Mouse (Mus musculus): ENCODE measurements around the gene Serpine1. TPM values are rescaled to one million over a fixed set of nuclear protein-coding genes. Genes with fewer than 3 reads are reported as not detected.

Gene Serpine1
- total and polyA plus RNA-seq, 2 experiments: 0.32 to 0.83 TPM

DNA sequence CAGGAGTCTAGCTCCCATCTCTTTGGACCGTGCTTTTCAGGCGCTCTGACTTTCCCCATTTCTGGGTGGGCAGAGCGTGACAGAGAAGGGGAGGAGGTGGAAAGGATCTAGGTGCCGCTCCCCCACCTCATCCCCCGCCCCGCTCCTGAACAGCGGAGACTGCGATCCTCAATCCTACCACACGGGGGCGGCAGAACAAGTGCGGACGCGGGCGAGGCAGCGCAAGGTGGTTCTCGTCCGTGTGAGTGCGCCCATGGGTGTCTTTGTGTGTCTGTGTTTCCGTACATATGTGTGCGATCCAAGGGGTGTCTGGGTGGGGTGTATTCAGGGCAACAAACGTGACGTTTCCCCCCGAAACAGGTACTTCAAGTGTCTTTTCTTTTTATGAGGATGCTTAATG is 46.9 kb downstream of the Serpine1 start:
- Histone ChIP-seq H3K27me3 (ENCODE audit: control insufficient read depth, insufficient read depth, low read length) (peaks cover 9% of the 10 kb centered on the region), H3K4me3 (ENCODE audit: insufficient read depth, low read depth, low read length) (no peak overlapping the region), H3K4me1 (ENCODE audit: control insufficient read depth, insufficient read depth, low read length) (no peaks in the 10 kb centered on the region), H3K79me2 (ENCODE audit: control insufficient read depth, insufficient read depth, low read length) (no peaks in the 10 kb centered on the region), H3K27ac (replicated peaks; ENCODE audit: insufficient read depth, low read depth, low read length) (no peak overlapping the region), H3K9ac (ENCODE audit: low read depth, low read length) (no peak overlapping the region), H3K36me3 (ENCODE audit: control insufficient read depth, insufficient read depth, low read length) (no peaks in the 10 kb centered on the region)
- TF ChIP-seq POLR2A (IDR thresholded peaks at IDR 0.05; ENCODE audit: extremely low read depth, insufficient read depth, low read length) (no peak), CTCF (IDR thresholded peaks at IDR 0.05; ENCODE audit: low read depth, low read length) (peak; percentile 92)
- WGBS: 1% methylated on average over 23 of the region's 23 CpGs
- DNase-seq (ENCODE audit: extremely low read depth, low read depth, low spot score): no peak

DNA sequence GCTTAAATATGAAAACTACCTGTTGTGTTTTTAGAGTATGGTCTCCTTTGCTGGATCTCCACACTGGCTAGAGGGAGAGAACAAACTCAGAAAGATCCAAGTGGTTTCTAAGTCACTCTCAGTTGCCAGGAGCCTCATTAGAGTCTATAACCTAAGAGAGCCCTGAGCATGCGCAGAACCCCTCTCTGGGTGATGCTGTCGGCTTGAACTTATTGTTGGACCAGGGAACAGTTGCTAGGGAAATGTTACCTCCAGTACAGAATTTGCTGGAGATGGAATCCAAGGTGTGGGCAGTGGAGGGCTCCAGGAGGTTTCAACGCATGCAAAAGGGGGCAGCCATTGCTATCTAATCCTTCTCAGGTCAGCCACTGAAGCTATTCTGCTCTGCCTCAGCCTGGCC is 47.8 kb downstream of the Serpine1 start:
- Histone ChIP-seq H3K4me1 (ENCODE audit: control insufficient read depth, insufficient read depth, low read length) (no peaks in the 10 kb centered on the region), H3K9ac (ENCODE audit: low read depth, low read length) (no peak overlapping the region), H3K27ac (replicated peaks; ENCODE audit: insufficient read depth, low read depth, low read length) (no peak overlapping the region), H3K4me3 (ENCODE audit: insufficient read depth, low read depth, low read length) (no peak overlapping the region), H3K36me3 (ENCODE audit: control insufficient read depth, insufficient read depth, low read length) (no peaks in the 10 kb centered on the region), H3K79me2 (ENCODE audit: control insufficient read depth, insufficient read depth, low read length) (no peaks in the 10 kb centered on the region), H3K27me3 (ENCODE audit: control insufficient read depth, insufficient read depth, low read length) (peaks cover 6% of the 10 kb centered on the region)
- no peak for DNase-seq (ENCODE audit: extremely low read depth, low read depth, low spot score)
- 64% methylated on average over 3 of the region's 3 CpGs for WGBS
- TF ChIP-seq POLR2A (IDR thresholded peaks at IDR 0.05; ENCODE audit: extremely low read depth, insufficient read depth, low read length) (no peak), CTCF (IDR thresholded peaks at IDR 0.05; ENCODE audit: low read depth, low read length) (no peak)

DNA sequence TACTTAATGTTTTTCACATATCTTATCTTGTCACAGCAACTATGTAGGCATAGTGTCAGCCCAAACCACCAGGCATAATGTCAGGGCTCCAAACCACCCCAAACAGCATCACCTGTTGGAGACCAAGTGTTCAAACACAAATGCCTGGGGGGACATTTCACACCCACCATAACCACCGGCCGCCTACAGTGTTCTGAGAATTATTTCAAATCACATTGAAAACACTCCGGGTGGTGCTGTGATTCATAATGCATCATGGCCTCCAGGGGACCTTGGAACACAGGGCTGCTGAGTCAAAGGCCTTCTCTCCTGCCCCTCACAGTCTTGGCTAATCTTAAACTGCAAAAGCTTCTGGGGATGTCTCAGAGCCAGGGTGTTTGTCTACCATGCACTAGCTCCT is 56.2 kb downstream of the Serpine1 start:
- Histone ChIP-seq H3K9ac (ENCODE audit: low read depth, low read length) (no peak overlapping the region), H3K4me1 (ENCODE audit: control insufficient read depth, insufficient read depth, low read length) (no peaks in the 10 kb centered on the region), H3K79me2 (ENCODE audit: control insufficient read depth, insufficient read depth, low read length) (no peaks in the 10 kb centered on the region), H3K4me3 (ENCODE audit: insufficient read depth, low read depth, low read length) (no peak overlapping the region), H3K27ac (replicated peaks; ENCODE audit: insufficient read depth, low read depth, low read length) (no peak overlapping the region), H3K36me3 (ENCODE audit: control insufficient read depth, insufficient read depth, low read length) (no peaks in the 10 kb centered on the region), H3K27me3 (ENCODE audit: control insufficient read depth, insufficient read depth, low read length) (no peaks in the 10 kb centered on the region)
- TF ChIP-seq POLR2A (IDR thresholded peaks at IDR 0.05; ENCODE audit: extremely low read depth, insufficient read depth, low read length) (no peak), CTCF (IDR thresholded peaks at IDR 0.05; ENCODE audit: low read depth, low read length) (no peak)
- DNase-seq (ENCODE audit: extremely low read depth, low read depth, low spot score): no peak
- 90% methylated on average over 3 of the region's 3 CpGs for WGBS

DNA sequence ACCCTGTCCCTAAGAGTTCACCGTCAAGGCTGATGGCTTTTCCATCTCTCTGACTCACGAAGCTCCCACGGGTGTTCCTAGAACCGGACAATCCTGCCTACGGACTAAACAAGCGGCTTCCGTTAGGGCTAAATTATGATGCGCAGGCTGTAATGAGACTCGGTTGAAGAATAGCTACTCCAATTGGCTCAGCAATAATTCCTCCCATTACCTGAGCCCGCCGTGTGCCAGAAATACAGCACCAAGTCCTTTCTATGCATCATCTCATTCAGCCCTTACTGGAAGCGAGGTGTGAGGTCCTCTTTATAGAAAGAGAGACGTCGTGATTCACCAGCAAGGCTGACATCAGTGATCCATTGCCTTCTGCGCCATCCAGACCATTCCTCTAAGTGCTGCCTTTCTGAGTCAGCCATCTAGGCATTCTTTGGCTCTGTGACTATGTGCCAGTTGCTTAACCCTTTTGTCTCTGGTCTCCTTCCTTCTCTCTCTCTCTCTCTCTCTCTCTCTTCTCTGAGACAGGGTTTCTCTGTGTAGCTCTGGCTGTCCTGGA is 59.6 kb downstream of the Serpine1 start:
- WGBS: 83% methylated on average over 15 of the region's 15 CpGs
- H3K27me3 ChIP-seq (ENCODE audit: control insufficient read depth, insufficient read depth, low read length): no peaks in the 10 kb centered on the region
- no peaks in the 10 kb centered on the region for H3K36me3 ChIP-seq (ENCODE audit: control insufficient read depth, insufficient read depth, low read length)
- H3K27ac ChIP-seq (replicated peaks; ENCODE audit: insufficient read depth, low read depth, low read length): no peak overlapping the region
- no peak for DNase-seq (ENCODE audit: extremely low read depth, low read depth, low spot score)
- H3K4me1 ChIP-seq (ENCODE audit: control insufficient read depth, insufficient read depth, low read length): no peaks in the 10 kb centered on the region
- H3K4me3 ChIP-seq (ENCODE audit: insufficient read depth, low read depth, low read length): no peak overlapping the region
- H3K9ac ChIP-seq (ENCODE audit: low read depth, low read length): no peak overlapping the region
- no peaks in the 10 kb centered on the region for H3K79me2 ChIP-seq (ENCODE audit: control insufficient read depth, insufficient read depth, low read length)
- TF ChIP-seq POLR2A (IDR thresholded peaks at IDR 0.05; ENCODE audit: extremely low read depth, insufficient read depth, low read length): no peak
- TF ChIP-seq CTCF (IDR thresholded peaks at IDR 0.05; ENCODE audit: low read depth, low read length): no peak

Other genes with a start within 250 kb of the Serpine1 start
- not detected in 2 replicates for gene Col26a1, start 189.1 kb downstream of the Serpine1 start, total RNA-seq (2014; rRNA removed)
- gene Col26a1, start 189.1 kb downstream of the Serpine1 start, polyA plus RNA-seq (2012; rRNA removed): not detected in 2 replicates
- gene Ift22, start 164.1 kb downstream of the Serpine1 start, total RNA-seq (2014; rRNA removed): 2.4 and 3.2 TPM in 2 replicates
- 3.4 and 3.8 TPM in 2 replicates for gene Ift22, start 164.1 kb downstream of the Serpine1 start, polyA plus RNA-seq (2012; rRNA removed)
- 106 and 115 TPM in 2 replicates for gene Fis1, start 119.0 kb downstream of the Serpine1 start, total RNA-seq (2014; rRNA removed)
- 112 and 120 TPM in 2 replicates for gene Fis1, start 119.0 kb downstream of the Serpine1 start, polyA plus RNA-seq (2012; rRNA removed)
- 0.40 and 0.46 TPM in 2 replicates for gene Cldn15, start 105.7 kb downstream of the Serpine1 start, total RNA-seq (2014; rRNA removed)
- 0.51 and 0.81 TPM in 2 replicates for gene Cldn15, start 105.7 kb downstream of the Serpine1 start, polyA plus RNA-seq (2012; rRNA removed)
- gene Plod3, start 85.2 kb downstream of the Serpine1 start, total RNA-seq (2014; rRNA removed): 21.5 and 22.7 TPM in 2 replicates
- gene Plod3, start 85.2 kb downstream of the Serpine1 start, polyA plus RNA-seq (2012; rRNA removed): 23.4 and 27.4 TPM in 2 replicates
- gene Znhit1, start 84.2 kb downstream of the Serpine1 start, total RNA-seq (2014; rRNA removed): 30.0 and 44.5 TPM in 2 replicates
- 101 and 109 TPM in 2 replicates for gene Znhit1, start 84.2 kb downstream of the Serpine1 start, polyA plus RNA-seq (2012; rRNA removed)
- gene Vgf, start 45.9 kb downstream of the Serpine1 start, total RNA-seq (2014; rRNA removed): 0.07 TPM in 1 of 2 replicates, not detected in the other
- not detected in 2 replicates for gene Vgf, start 45.9 kb downstream of the Serpine1 start, polyA plus RNA-seq (2012; rRNA removed)
- gene Ap1s1, start 26.1 kb downstream of the Serpine1 start, total RNA-seq (2014; rRNA removed): 21.5 and 23.8 TPM in 2 replicates
- 24.1 and 25.6 TPM in 2 replicates for gene Ap1s1, start 26.1 kb downstream of the Serpine1 start, polyA plus RNA-seq (2012; rRNA removed)
- gene Trim56, start 43.9 kb upstream of the Serpine1 start, total RNA-seq (2014; rRNA removed): 9.3 and 11.2 TPM in 2 replicates
- 4.3 and 5.7 TPM in 2 replicates for gene Trim56, start 43.9 kb upstream of the Serpine1 start, polyA plus RNA-seq (2012; rRNA removed)
- 0.28 TPM in 1 of 2 replicates, not detected in the other for gene Muc3, start 77.1 kb upstream of the Serpine1 start, total RNA-seq (2014; rRNA removed)
- gene Muc3, start 77.1 kb upstream of the Serpine1 start, polyA plus RNA-seq (2012; rRNA removed): 0.19 and 0.37 TPM in 2 replicates
- not detected in 2 replicates for gene Muc3a, start 140.1 kb upstream of the Serpine1 start, total RNA-seq (2014; rRNA removed)
- 0.10 and 0.12 TPM in 2 replicates for gene Muc3a, start 140.1 kb upstream of the Serpine1 start, polyA plus RNA-seq (2012; rRNA removed)
- 0.28 and 0.34 TPM in 2 replicates for gene Ache, start 215.3 kb upstream of the Serpine1 start, total RNA-seq (2014; rRNA removed)
- gene Ache, start 215.3 kb upstream of the Serpine1 start, polyA plus RNA-seq (2012; rRNA removed): 0.36 and 0.55 TPM in 2 replicates
- 1.1 and 1.4 TPM in 2 replicates for gene Ufsp1, start 222.4 kb upstream of the Serpine1 start, total RNA-seq (2014; rRNA removed)
- 6.3 and 7.9 TPM in 2 replicates for gene Ufsp1, start 222.4 kb upstream of the Serpine1 start, polyA plus RNA-seq (2012; rRNA removed)
- gene Srrt, start 235.4 kb upstream of the Serpine1 start, total RNA-seq (2014; rRNA removed): 20.7 and 25.2 TPM in 2 replicates
- 36.2 and 61.5 TPM in 2 replicates for gene Srrt, start 235.4 kb upstream of the Serpine1 start, polyA plus RNA-seq (2012; rRNA removed)
- 5.8 and 6.5 TPM in 2 replicates for gene Trip6, start 242.1 kb upstream of the Serpine1 start, total RNA-seq (2014; rRNA removed)
- 14.7 and 25.0 TPM in 2 replicates for gene Trip6, start 242.1 kb upstream of the Serpine1 start, polyA plus RNA-seq (2012; rRNA removed)